Mouse (Mus musculus): Measurements from ENCODE around the gene Kif21b. TPM values are rescaled to one million over a fixed set of nuclear protein-coding genes. Genes with fewer than 3 reads are reported as not detected.

Kif21b gene
- polyA plus RNA-seq, 1 experiment from 2014 or later: 56.4 TPM

GRCm38 (mm10) chr1:136220037-136220871 is 89.1 kb downstream of the Kif21b start:
- H3K27me3 ChIP-seq (ENCODE audit: control insufficient read depth, insufficient read depth, low read length): no peaks in the 10 kb centered on the region
- H3K4me3 ChIP-seq (replicated peaks; ENCODE audit: low read depth, low read length): no peak overlapping the region
- DNase-seq (no peak), ATAC-seq (ENCODE audit: low FRiP score, low TSS enrichment) (no peak)
- H3K4me2 ChIP-seq (ENCODE audit: low read length): no peak overlapping the region
- H3K36me3 ChIP-seq (ENCODE audit: control insufficient read depth, insufficient read depth, low read length): peaks cover 20% of the 10 kb centered on the region
- no peaks in the 10 kb centered on the region for H3K9me3 ChIP-seq (ENCODE audit: control insufficient read depth, low read length)
- H3K27ac ChIP-seq (replicated peaks; ENCODE audit: low read depth, low read length): no peak overlapping the region
- no peak overlapping the region for H3K9ac ChIP-seq (replicated peaks; ENCODE audit: low read length)
- WGBS: 88% methylated on average over 10 of the region's 10 CpGs
- H3K4me1 ChIP-seq (ENCODE audit: control insufficient read depth, insufficient read depth, low read length): 0 out of 2 replicates have a peak, but pooled peaks cover 3% of the 10 kb centered on the region

- DNase-seq (no peak), ATAC-seq (ENCODE audit: low FRiP score, low TSS enrichment) (no peak)
- Histone ChIP-seq H3K4me2 (ENCODE audit: low read length) (no peak overlapping the region), H3K9ac (replicated peaks; ENCODE audit: low read length) (no peak overlapping the region), H3K27ac (replicated peaks; ENCODE audit: low read depth, low read length) (no peak overlapping the region), H3K4me1 (ENCODE audit: control insufficient read depth, insufficient read depth, low read length) (0 out of 2 replicates have a peak, but pooled peaks cover 3% of the 10 kb centered on the region), H3K27me3 (ENCODE audit: control insufficient read depth, insufficient read depth, low read length) (no peaks in the 10 kb centered on the region), H3K36me3 (ENCODE audit: control insufficient read depth, insufficient read depth, low read length) (peaks cover 11% of the 10 kb centered on the region), H3K9me3 (ENCODE audit: control insufficient read depth, low read length) (no peaks in the 10 kb centered on the region), H3K4me3 (replicated peaks; ENCODE audit: low read depth, low read length) (no peak overlapping the region)
- WGBS: 92% methylated on average over 10 of the region's 10 CpGs
These were observed 91.2 kb downstream of the Kif21b start for GRCm38 (mm10) chr1:136222386-136222785.

- no peaks in the 10 kb centered on the region for H3K9me3 ChIP-seq (ENCODE audit: control insufficient read depth, low read length)
- no peaks in the 10 kb centered on the region for H3K27me3 ChIP-seq (ENCODE audit: control insufficient read depth, insufficient read depth, low read length)
- no peak overlapping the region for H3K27ac ChIP-seq (replicated peaks; ENCODE audit: low read depth, low read length)
- no peak overlapping the region for H3K9ac ChIP-seq (replicated peaks; ENCODE audit: low read length)
- peaks cover 15% of the 10 kb centered on the region for H3K4me1 ChIP-seq (ENCODE audit: control insufficient read depth, insufficient read depth, low read length)
- H3K4me3 ChIP-seq (replicated peaks; ENCODE audit: low read depth, low read length): no peak overlapping the region
- H3K36me3 ChIP-seq (ENCODE audit: control insufficient read depth, insufficient read depth, low read length): peaks cover 4% of the 10 kb centered on the region; the same call in 1 of the 2 replicates
- ATAC-seq (ENCODE audit: low FRiP score, low TSS enrichment) (no peak), DNase-seq (no peak)
- 94% methylated on average over 10 of the region's 10 CpGs for WGBS
- H3K4me2 ChIP-seq (ENCODE audit: low read length): no peak overlapping the region
These were observed 92.7 kb downstream of the Kif21b start for GRCm38 (mm10) chr1:136223758-136224342.

GRCm38 (mm10) chr1:136225846-136226245 is 94.7 kb downstream of the Kif21b start:
- Histone ChIP-seq H3K36me3 (ENCODE audit: control insufficient read depth, insufficient read depth, low read length) (no peaks in the 10 kb centered on the region; the same call in 1 of the 2 replicates), H3K4me3 (replicated peaks; ENCODE audit: low read depth, low read length) (no peak overlapping the region), H3K9me3 (ENCODE audit: control insufficient read depth, low read length) (no peaks in the 10 kb centered on the region), H3K27me3 (ENCODE audit: control insufficient read depth, insufficient read depth, low read length) (0 out of 2 replicates have a peak, but pooled peaks cover 4% of the 10 kb centered on the region), H3K4me1 (ENCODE audit: control insufficient read depth, insufficient read depth, low read length) (peaks cover 32% of the 10 kb centered on the region), H3K4me2 (ENCODE audit: low read length) (no peak overlapping the region), H3K9ac (replicated peaks; ENCODE audit: low read length) (no peak overlapping the region), H3K27ac (replicated peaks; ENCODE audit: low read depth, low read length) (no peak overlapping the region)
- WGBS: 88% methylated on average over 8 of the region's 8 CpGs
- ATAC-seq (ENCODE audit: low FRiP score, low TSS enrichment) (no peak), DNase-seq (no peak)

GRCm38 (mm10) chr1:136226626-136227025 is 95.4 kb downstream of the Kif21b start:
- Histone ChIP-seq H3K9ac (replicated peaks; ENCODE audit: low read length) (no peak overlapping the region), H3K27ac (replicated peaks; ENCODE audit: low read depth, low read length) (no peak overlapping the region), H3K4me2 (ENCODE audit: low read length) (no peak overlapping the region), H3K27me3 (ENCODE audit: control insufficient read depth, insufficient read depth, low read length) (0 out of 2 replicates have a peak, but pooled peaks cover 4% of the 10 kb centered on the region), H3K4me1 (ENCODE audit: control insufficient read depth, insufficient read depth, low read length) (peaks cover 37% of the 10 kb centered on the region), H3K9me3 (ENCODE audit: control insufficient read depth, low read length) (no peaks in the 10 kb centered on the region), H3K4me3 (replicated peaks; ENCODE audit: low read depth, low read length) (no peak overlapping the region), H3K36me3 (ENCODE audit: control insufficient read depth, insufficient read depth, low read length) (no peaks in the 10 kb centered on the region; the same call in 1 of the 2 replicates)
- ATAC-seq (ENCODE audit: low FRiP score, low TSS enrichment) (no peak), DNase-seq (no peak)
- 95% methylated on average over 8 of the region's 8 CpGs for WGBS

Other genes with a start within 250 kb of the Kif21b start
- 0.04 TPM in 1 of 2 replicates, not detected in the other for gene Pkp1, start 212.2 kb upstream of the Kif21b start, polyA plus RNA-seq (2014; fragmentation: Nextera tagmentation; extraction: Ambion mirVana)
- gene Igfn1, start 125.0 kb upstream of the Kif21b start, polyA plus RNA-seq (2014; fragmentation: Nextera tagmentation; extraction: Ambion mirVana): not detected in 2 replicates
- 90.4 and 140 TPM in 2 replicates for gene Tmem9, start 123.2 kb upstream of the Kif21b start, polyA plus RNA-seq (2014; fragmentation: Nextera tagmentation; extraction: Ambion mirVana)
- not detected in 2 replicates for gene Ascl5, start 80.6 kb upstream of the Kif21b start, polyA plus RNA-seq (2014; fragmentation: Nextera tagmentation; extraction: Ambion mirVana)
- not detected in 2 replicates for gene Cacna1s, start 78.6 kb upstream of the Kif21b start, polyA plus RNA-seq (2014; fragmentation: Nextera tagmentation; extraction: Ambion mirVana)
- gene Mroh3, start 81.4 kb downstream of the Kif21b start, polyA plus RNA-seq (2014; fragmentation: Nextera tagmentation; extraction: Ambion mirVana): 0.34 and 0.59 TPM in 2 replicates
- 1.6 and 2.6 TPM in 2 replicates for gene Inava, start 102.9 kb downstream of the Kif21b start, polyA plus RNA-seq (2014; fragmentation: Nextera tagmentation; extraction: Ambion mirVana)
- gene Gpr25, start 129.5 kb downstream of the Kif21b start, polyA plus RNA-seq (2014; fragmentation: Nextera tagmentation; extraction: Ambion mirVana): 1.4 TPM in 1 of 2 replicates, not detected in the other
- 52.0 and 63.8 TPM in 2 replicates for gene Camsap2, start 214.7 kb downstream of the Kif21b start, polyA plus RNA-seq (2014; fragmentation: Nextera tagmentation; extraction: Ambion mirVana)

All from midbrain, embryonic 14.5 days (tissue).